Mouse (Mus musculus) hematopoietic stem cell, adult 5-6 weeks (primary cell): ENCODE measurements around the gene Ssna1. TPM values are rescaled to one million over a fixed set of nuclear protein-coding genes. Genes with fewer than 3 reads are reported as not detected.

Experiments
- ATAC-seq, 2 experiments: fragments of 125-278 bp in 1 of 2; replicated peaks in 1 of 2; 2 replicates each; pipeline ENCODE4 v1.8.0; 2016 to 2017; ENCODE audit warnings: inconsistent platforms in 2 of 2, mild to moderate bottlenecking in 2 of 2, moderate number of reproducible peaks in 2 of 2, low read depth in 1 of 2, moderate TSS enrichment in 1 of 2; ENCODE audit not compliant: low FRiP score in 2 of 2, poor library complexity in 2 of 2, severe bottlenecking in 2 of 2, insufficient read depth in 1 of 2, low TSS enrichment in 1 of 2
- total RNA-seq: library from RNA; stranded (forward); fragments of 172-1452, 232-1000 nt; gene quantifications from 2 replicates; pipeline ENCODE4 v1.2.3, GENCODE M21; 2017

Ssna1 gene
- total RNA-seq, 1 experiment from 2014 or later, result 46.4 TPM

DNA sequence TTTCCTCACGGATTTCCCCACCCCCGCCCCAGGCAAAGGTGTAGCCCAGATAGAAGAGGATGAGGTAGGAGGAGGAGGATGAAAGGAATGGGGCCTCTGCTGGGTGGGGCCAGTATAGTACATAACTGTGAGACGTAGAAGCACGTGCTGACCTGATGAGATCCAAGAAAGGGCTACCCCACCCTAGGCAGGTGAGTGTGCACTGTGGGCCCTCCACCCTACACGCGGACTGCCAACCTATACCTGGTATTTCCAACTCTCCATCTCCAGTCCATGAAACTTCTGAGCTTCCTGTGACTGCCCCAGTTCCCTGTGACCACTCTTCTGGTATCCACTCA lies 30.8 kb downstream of the Ssna1 start:
- ATAC-seq, result no peak

DNA sequence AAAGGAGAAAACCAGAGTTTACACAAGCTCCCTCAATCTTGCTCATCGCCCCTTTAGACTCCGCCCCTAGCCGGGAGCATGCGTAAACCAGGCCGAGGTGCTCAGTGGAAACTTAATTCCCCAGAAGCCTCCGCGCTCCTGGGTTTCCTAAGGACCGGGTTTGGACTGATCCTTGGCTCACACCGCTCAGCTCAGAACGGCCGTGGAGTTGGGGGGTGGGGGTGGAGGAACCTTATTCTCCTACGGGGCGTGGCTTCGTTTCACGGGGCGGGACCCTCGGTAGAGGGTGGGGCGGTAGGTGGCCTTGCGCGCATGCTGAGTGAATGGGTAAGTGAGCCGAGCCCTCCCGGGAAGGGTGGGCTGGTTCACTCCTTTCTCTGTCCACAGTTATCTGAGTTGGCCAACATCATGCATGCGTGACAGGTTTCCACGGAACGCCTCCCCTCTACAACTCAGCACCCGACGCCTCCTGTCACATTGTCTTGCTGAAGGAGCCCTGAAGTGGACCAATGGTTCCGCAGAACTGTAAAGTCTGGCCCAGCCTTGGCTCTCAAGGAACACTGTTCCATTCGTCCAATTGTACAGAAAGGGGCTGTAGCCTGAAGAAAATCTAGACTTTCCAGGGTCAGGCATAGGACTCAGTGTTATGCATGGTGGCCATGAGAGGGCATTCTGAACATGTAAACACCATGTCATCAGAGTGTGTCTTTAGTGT lies 31.4 kb downstream of the Ssna1 start:
- peak; percentile 48 to 68; a peak in 3 of 4 replicates for ATAC-seq

- no peak for ATAC-seq
Observed at GRCm38 (mm10) chr2:25240310-25240709, 31.9 kb downstream of the Ssna1 start.

GRCm38 (mm10) chr2:25239766-25240165 lies 32.5 kb downstream of the Ssna1 start:
- no peak for ATAC-seq

DNA sequence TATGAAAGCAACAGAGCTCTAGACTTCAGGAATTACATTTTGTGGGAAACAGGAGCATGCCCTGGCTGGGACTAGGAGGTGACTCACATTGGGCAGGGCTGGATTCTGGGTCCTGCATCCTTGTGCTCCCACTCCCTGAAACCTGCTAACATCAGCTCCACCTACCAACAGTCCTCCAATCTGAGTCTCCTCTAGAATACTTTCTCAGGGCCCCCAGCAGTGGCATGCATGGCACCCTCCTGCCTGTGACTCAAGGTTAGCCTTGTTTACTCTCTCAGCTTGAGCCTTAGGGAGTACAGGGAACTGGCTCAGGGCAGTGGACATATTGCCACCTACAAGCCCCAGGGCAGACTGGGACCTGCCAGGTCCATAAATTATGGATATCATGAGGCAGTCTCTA lies 34.1 kb downstream of the Ssna1 start:
- no peak for ATAC-seq

GRCm38 (mm10) chr2:25237522-25237921 lies 34.7 kb downstream of the Ssna1 start:
- ATAC-seq, result no peak

- no peak for ATAC-seq
Observed at GRCm38 (mm10) chr2:25236614-25237013, 35.6 kb downstream of the Ssna1 start, which contains the start of gene Rnf224. TSS of gene Rnf224 (minus strand) at chr2:25236787.

- no peak for ATAC-seq
Observed at GRCm38 (mm10) chr2:25234551-25235220, 37.6 kb downstream of the Ssna1 start.

DNA sequence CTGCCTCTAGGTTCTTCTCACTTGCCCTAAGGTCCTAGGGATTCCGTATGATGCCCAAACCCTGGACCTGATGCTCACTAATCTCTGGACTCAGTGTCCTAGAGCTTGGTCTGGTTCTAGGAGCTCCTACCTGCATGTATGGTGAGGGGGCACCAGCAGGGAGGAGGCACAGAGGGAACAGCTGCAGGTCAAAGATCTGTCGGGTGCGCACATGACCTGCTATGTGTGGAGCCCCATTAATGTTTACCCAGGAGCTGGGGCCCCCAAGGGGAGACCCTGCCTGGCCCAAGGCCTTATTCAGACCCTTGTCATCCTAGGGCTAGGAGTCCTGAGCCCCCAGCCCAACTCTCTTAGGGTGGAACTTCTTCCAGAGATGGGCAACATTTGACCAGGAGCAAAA lies 38.2 kb downstream of the Ssna1 start, which contains the start of gene Slc34a3:
Gene Slc34a3, minus strand, starts transcription at position 315 of the 400 bp plus-strand sequence.
- ATAC-seq, result no peak

DNA sequence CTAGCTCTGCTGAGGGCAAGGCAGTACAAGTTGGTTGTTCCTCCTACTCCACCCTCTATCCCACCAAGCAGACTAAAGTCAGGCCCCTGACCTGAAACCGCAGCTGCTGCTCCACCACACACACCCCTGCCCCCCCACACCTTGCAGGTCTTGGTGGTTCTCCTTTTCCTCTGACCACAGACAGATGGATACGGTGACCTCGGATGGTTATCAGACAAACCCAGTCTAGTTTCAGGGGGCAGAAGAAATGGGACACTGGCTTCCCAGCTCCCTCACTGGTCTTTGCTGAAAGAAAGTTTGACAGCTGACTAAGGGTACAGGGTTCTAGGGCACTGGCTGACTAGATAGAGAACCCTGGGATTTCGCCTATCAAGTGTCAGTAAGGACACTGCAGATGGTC lies 38.8 kb downstream of the Ssna1 start:
- peak; percentile 63 to 77 for ATAC-seq

DNA sequence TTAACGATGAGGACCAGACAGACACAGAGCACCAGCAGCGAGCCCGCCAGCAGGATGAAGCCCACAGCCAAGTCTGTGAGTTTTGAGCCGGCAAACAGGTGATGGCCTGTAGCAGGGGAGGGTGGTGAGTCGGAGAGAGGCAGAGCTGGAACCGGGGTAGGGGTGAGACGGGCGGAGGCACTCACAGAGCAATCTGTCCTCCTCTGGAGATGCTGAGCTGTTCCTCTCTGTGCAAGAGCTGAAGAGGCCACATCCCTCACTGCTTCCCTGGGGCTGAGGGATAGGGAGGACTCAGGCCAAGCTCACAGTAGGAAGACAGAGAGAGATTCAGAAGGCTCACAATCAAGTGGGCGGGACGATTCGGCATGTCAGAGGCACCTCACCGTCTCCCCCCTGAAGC lies 41.2 kb downstream of the Ssna1 start:
- no peak for ATAC-seq

DNA sequence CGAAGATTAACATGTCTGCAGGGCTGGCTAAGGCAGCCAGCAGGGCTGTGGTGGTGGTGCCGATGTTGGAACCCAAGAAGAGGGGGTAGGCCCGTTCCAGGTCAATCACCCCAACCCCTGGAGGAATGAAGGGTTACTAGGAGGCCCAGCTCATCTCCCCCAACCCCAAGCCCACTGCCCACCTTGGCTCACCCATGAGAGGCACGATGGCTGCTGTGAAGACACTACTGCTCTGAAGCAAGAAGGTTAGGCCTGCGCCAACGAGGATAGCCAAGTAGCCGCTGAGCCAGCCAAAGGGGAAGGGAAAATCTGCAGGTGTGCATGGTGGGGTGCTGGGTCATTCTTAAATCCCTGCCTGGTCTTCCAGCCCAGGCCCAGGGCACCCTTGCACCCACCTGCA lies 41.7 kb downstream of the Ssna1 start:
- no peak for ATAC-seq

DNA sequence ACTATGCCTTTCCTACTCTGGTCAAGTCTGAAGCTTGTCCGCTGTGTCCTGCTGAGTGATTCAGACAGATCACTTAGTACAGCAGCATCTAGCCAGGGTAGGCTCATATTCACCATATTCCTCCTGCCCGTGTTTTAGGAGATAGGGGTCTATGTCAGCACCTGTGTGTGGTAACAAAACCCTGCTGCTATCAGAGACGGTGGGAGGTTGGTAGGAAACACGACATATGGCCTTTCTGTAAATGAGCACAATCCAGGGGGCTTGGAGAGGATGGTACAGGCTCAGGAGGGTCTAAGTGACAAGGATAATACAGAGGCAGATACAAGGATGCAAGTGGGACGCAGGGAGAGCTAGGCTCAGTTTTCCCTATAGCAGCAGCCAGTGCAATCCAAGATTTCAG lies 42.7 kb downstream of the Ssna1 start:
- ATAC-seq, result no peak

- ATAC-seq, result no peak
Observed at GRCm38 (mm10) chr2:25228995-25229530, 43.2 kb downstream of the Ssna1 start.

GRCm38 (mm10) chr2:25228431-25228889 lies 43.8 kb downstream of the Ssna1 start:
- peak; percentile 38 to 51 for ATAC-seq

- no peak for ATAC-seq
Observed at GRCm38 (mm10) chr2:25227406-25227805, 44.8 kb downstream of the Ssna1 start.

DNA sequence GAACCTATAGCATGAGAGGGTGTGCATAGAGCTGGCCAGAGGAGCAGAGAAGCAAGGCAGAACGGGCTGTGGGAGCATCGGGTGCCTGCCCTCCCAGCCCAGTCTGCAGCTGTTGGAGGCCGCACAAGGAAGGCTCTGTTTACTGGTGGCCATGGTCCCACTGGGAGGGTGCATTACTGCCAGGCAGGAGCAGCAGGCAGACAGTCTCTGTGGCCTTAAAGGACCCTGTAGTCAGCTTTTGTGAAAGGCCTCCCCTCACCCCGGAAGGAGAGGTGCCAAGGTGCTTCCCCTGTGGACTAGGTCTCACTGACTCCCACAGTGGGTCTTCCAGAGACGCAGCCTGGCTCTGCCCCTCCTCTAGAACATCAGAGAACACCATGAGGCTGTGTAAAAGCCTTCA lies 45.4 kb downstream of the Ssna1 start:
- ATAC-seq, result no peak

- no peak for ATAC-seq
Observed at GRCm38 (mm10) chr2:25225811-25226379, 46.3 kb downstream of the Ssna1 start.
